Mouse (Mus musculus): ENCODE results near the gene Rhbdf2. TPM values are rescaled to one million over a fixed set of nuclear protein-coding genes. Genes with fewer than 3 reads are reported as not detected.

Rhbdf2 gene
- total and polyA plus RNA-seq, 2 experiments from 2014 or later: 1.0 to 3.4 TPM

DNA sequence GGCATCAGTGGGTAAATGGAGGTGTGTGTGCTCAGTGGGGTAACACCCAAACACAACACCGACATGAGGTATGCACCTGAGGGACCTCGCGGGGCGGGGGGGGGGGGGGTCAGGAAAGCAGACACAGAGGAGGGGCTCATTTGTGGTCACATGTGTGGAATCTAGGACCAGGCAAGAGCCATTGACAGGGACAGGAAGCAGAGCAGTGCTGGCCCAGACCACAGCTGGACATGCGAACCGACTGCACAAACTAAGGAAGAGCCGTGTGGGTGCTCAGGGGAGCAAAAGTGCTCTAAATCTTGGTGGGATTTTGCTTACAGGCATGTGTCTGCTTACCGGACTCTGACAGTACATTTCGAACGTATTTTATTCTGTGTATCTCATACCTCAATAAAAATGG, 38.5 kb upstream of the Rhbdf2 start:
- DNase-seq (ENCODE audit: low spot score) (no peak), ATAC-seq (ENCODE audit: low FRiP score) (no peak)
- WGBS: 82% methylated on average over 9 of the region's 10 CpGs
- no peak for TF ChIP-seq CTCF (IDR thresholded peaks at IDR 0.05)
- no peak overlapping the region for H3K27ac ChIP-seq (ENCODE audit: low read depth, low read length)
- H3K36me3 ChIP-seq (ENCODE audit: insufficient read depth, low read length): no peaks in the 10 kb centered on the region
- no peaks in the 10 kb centered on the region for H3K9me3 ChIP-seq (ENCODE audit: low read length)
- no peaks in the 10 kb centered on the region for H3K27me3 ChIP-seq (ENCODE audit: insufficient read depth, low read length)
- no peak overlapping the region for H3K4me3 ChIP-seq (ENCODE audit: low read depth, low read length)
- peaks cover 16% of the 10 kb centered on the region for H3K4me1 ChIP-seq (ENCODE audit: insufficient read depth, low read length)
- H3K4me2 ChIP-seq (ENCODE audit: low read depth, low read length, poor library complexity, severe bottlenecking): no peak overlapping the region
- H3K9ac ChIP-seq (replicated peaks; ENCODE audit: low read length, poor library complexity, severe bottlenecking): no peak overlapping the region

GRCm38 (mm10) chr11:116661948-116662377, 35.1 kb upstream of the Rhbdf2 start:
- WGBS: 43% methylated on average over 8 of the region's 8 CpGs
- ATAC-seq (ENCODE audit: low FRiP score) (peak; percentile 26; the same call in 1 of the 2 replicates), DNase-seq (ENCODE audit: low spot score) (peak; percentile 83)
- H3K4me1 ChIP-seq (ENCODE audit: insufficient read depth, low read length): peaks cover 21% of the 10 kb centered on the region
- H3K9me3 ChIP-seq (ENCODE audit: low read length): no peaks in the 10 kb centered on the region
- no peak overlapping the region for H3K4me2 ChIP-seq (ENCODE audit: low read depth, low read length, poor library complexity, severe bottlenecking)
- peak overlapping the region; percentile 67 for H3K27ac ChIP-seq (ENCODE audit: low read depth, low read length)
- H3K9ac ChIP-seq (replicated peaks; ENCODE audit: low read length, poor library complexity, severe bottlenecking): peak overlapping the region; percentile 33
- no peak for TF ChIP-seq CTCF (IDR thresholded peaks at IDR 0.05)
- H3K36me3 ChIP-seq (ENCODE audit: insufficient read depth, low read length): no peaks in the 10 kb centered on the region
- H3K4me3 ChIP-seq (ENCODE audit: low read depth, low read length): no peak overlapping the region
- H3K27me3 ChIP-seq (ENCODE audit: insufficient read depth, low read length): no peaks in the 10 kb centered on the region

DNA sequence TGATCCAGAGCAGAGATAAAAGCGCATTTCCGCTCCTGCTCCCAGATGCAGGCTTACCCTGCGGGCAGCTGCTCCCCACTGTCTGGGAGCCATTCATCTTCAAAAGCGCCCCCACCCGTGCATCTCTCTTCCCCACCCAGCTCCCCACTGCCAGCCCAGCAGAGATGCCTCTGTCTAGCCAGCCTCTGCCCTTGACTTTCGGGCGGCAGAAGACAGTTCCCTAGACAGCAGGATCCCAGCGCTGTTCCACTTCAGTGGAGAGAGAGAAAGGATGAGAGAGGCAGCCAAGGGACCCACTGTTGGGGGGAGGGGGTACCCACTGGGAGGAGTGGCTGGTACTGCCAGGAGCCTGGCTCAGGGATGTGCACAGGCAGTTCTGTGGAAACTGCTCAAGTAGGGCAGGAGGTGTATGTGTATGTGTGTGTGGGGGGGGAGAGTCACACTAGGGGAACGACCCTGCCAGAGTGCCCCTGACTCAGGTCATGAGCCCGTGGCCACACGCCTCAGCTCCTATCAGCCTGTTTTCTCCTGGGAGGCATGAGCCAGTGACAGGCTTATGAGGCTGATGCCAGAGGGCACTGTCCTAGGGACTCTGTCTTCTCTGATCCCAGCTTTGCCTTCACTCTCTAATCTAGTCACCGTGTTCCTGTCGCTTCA, 34.6 kb upstream of the Rhbdf2 start:
- DNase-seq (ENCODE audit: low spot score) (peak; percentile 86), ATAC-seq (ENCODE audit: low FRiP score) (peak; percentile 55)
- no peak for TF ChIP-seq CTCF (IDR thresholded peaks at IDR 0.05)
- Histone ChIP-seq H3K4me2 (ENCODE audit: low read depth, low read length, poor library complexity, severe bottlenecking) (peak overlapping the region; percentile 13; the same call in 1 of the 2 replicates), H3K36me3 (ENCODE audit: insufficient read depth, low read length) (no peaks in the 10 kb centered on the region), H3K27me3 (ENCODE audit: insufficient read depth, low read length) (no peaks in the 10 kb centered on the region), H3K4me1 (ENCODE audit: insufficient read depth, low read length) (peaks cover 21% of the 10 kb centered on the region), H3K27ac (ENCODE audit: low read depth, low read length) (peak overlapping the region; percentile 67), H3K4me3 (ENCODE audit: low read depth, low read length) (no peak overlapping the region), H3K9ac (replicated peaks; ENCODE audit: low read length, poor library complexity, severe bottlenecking) (peak overlapping the region; percentile 33; the same call in 1 of the 2 replicates), H3K9me3 (ENCODE audit: low read length) (no peaks in the 10 kb centered on the region)
- WGBS: 10% methylated on average over 13 of the region's 13 CpGs

DNA sequence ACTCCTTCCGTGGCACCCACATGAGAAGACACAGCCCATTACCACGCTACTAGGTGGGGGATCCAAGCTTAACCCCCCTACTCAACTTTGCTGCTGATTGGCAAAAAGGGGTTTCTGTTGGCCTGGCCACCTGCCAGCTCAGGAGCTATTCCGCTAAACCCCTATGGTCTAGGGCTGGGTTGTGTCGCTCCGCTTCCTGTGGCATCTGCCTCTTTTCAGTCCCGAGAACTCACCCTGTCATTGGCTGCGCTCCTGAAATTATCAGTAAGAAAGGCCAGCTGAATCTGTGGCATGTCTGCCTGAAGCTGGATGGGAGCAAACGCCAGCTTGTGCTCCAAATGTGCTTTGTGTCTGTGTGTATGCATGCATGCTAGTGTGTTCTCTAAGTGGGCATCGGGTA, 33.4 kb upstream of the Rhbdf2 start:
- ATAC-seq (ENCODE audit: low FRiP score): no peak

GRCm38 (mm10) chr11:116659027-116659621, 32.3 kb upstream of the Rhbdf2 start:
- Histone ChIP-seq H3K9me3 (ENCODE audit: low read length) (no peaks in the 10 kb centered on the region), H3K4me2 (ENCODE audit: low read depth, low read length, poor library complexity, severe bottlenecking) (no peak overlapping the region), H3K4me1 (ENCODE audit: insufficient read depth, low read length) (peaks cover 21% of the 10 kb centered on the region), H3K27ac (ENCODE audit: low read depth, low read length) (no peak overlapping the region), H3K9ac (replicated peaks; ENCODE audit: low read length, poor library complexity, severe bottlenecking) (no peak overlapping the region), H3K36me3 (ENCODE audit: insufficient read depth, low read length) (no peaks in the 10 kb centered on the region), H3K27me3 (ENCODE audit: insufficient read depth, low read length) (no peaks in the 10 kb centered on the region), H3K4me3 (ENCODE audit: low read depth, low read length) (no peak overlapping the region)
- DNase-seq (ENCODE audit: low spot score) (no peak), ATAC-seq (ENCODE audit: low FRiP score) (no peak)
- no peak for TF ChIP-seq CTCF (IDR thresholded peaks at IDR 0.05)
- WGBS: 81% methylated on average over 15 of the region's 15 CpGs

More for the DNA sequence above, 33.4 kb upstream of the Rhbdf2 start:
- 63% methylated on average over 9 of the region's 9 CpGs for WGBS
- Histone ChIP-seq H3K9me3 (ENCODE audit: low read length) (no peaks in the 10 kb centered on the region), H3K27me3 (ENCODE audit: insufficient read depth, low read length) (no peaks in the 10 kb centered on the region), H3K9ac (replicated peaks; ENCODE audit: low read length, poor library complexity, severe bottlenecking) (no peak overlapping the region), H3K4me1 (ENCODE audit: insufficient read depth, low read length) (peaks cover 21% of the 10 kb centered on the region), H3K27ac (ENCODE audit: low read depth, low read length) (0 out of 2 replicates have a peak overlapping the region, but pooled peaks have one; percentile 18), H3K36me3 (ENCODE audit: insufficient read depth, low read length) (no peaks in the 10 kb centered on the region), H3K4me2 (ENCODE audit: low read depth, low read length, poor library complexity, severe bottlenecking) (no peak overlapping the region), H3K4me3 (ENCODE audit: low read depth, low read length) (no peak overlapping the region)
- no peak for TF ChIP-seq CTCF (IDR thresholded peaks at IDR 0.05)
- peak; percentile 66 for DNase-seq (ENCODE audit: low spot score)

DNA sequence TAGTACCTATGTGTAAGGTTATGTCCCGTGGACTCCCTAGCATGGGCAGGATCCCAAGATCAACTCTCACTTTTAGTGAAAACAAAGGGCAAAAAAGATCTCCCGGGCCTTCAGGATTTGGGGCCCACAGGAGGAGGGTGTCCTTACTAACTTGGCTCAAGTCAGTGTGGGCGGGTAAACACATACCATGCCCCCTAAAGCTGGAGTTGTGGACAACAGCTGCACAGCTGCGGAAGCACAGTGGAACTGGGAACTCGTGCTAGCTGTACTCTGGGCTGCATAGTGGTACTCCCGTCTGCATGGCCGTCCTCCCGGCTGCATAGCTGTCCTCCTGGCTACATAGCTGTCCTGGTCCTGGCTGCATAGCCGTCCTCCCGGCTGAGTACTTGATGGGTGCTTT, 31.4 kb upstream of the Rhbdf2 start:
- Histone ChIP-seq H3K36me3 (ENCODE audit: insufficient read depth, low read length) (no peaks in the 10 kb centered on the region), H3K27ac (ENCODE audit: low read depth, low read length) (no peak overlapping the region), H3K27me3 (ENCODE audit: insufficient read depth, low read length) (no peaks in the 10 kb centered on the region), H3K4me3 (ENCODE audit: low read depth, low read length) (no peak overlapping the region; the same call in 1 of the 2 replicates), H3K9me3 (ENCODE audit: low read length) (no peaks in the 10 kb centered on the region), H3K9ac (replicated peaks; ENCODE audit: low read length, poor library complexity, severe bottlenecking) (no peak overlapping the region), H3K4me1 (ENCODE audit: insufficient read depth, low read length) (peaks cover 21% of the 10 kb centered on the region), H3K4me2 (ENCODE audit: low read depth, low read length, poor library complexity, severe bottlenecking) (peak overlapping the region; percentile 52; the same call in 1 of the 2 replicates)
- TF ChIP-seq CTCF (IDR thresholded peaks at IDR 0.05): no peak
- ATAC-seq (ENCODE audit: low FRiP score) (no peak), DNase-seq (ENCODE audit: low spot score) (no peak)
- 52% methylated on average over 10 of the region's 10 CpGs for WGBS

Measured in midbrain, postnatal 0 days (tissue).